Mouse (Mus musculus) limb, embryonic 14.5 days (tissue): ENCODE measurements around the gene Cfap100. TPM values are rescaled to one million over a fixed set of nuclear protein-coding genes. Genes with fewer than 3 reads are reported as not detected.
A peak's percentile ranks its signal among the peaks of the same experiment; 100 is the strongest.

Source experiments
- ATAC-seq: fragments of 200-750 bp; cut with Nextera tagmentation; 2 replicates; pipeline ENCODE4 v1.8.0; 2017; ENCODE audit warnings: low read depth, moderate number of reproducible peaks, moderate TSS enrichment; ENCODE audit not compliant: low FRiP score
- DNase-seq: peaks from one replicate; pipeline ENCODE4 v3.0.0-alpha.2; 2015; ENCODE audit warnings: low spot score
- H3K27ac ChIP-seq: fragments of 300-500 bp; sonication (generic); replicated peaks from 2 replicates; pipeline ENCODE4 v1.5.1; 2014; ENCODE audit warnings: low read depth, mild to moderate bottlenecking, low read length, moderate library complexity, mixed read lengths
- H3K27me3 ChIP-seq: fragments of 300-500 bp; sonication (generic); 2 replicates; pipeline ENCODE4 v1.6.1; 2014; ENCODE audit warnings: low read length, mixed read lengths; ENCODE audit not compliant: control insufficient read depth, insufficient read depth
- H3K36me3 ChIP-seq: fragments of 300-500 bp; sonication (generic); 2 replicates; pipeline ENCODE4 v1.6.1; 2014; ENCODE audit warnings: mild to moderate bottlenecking, low read length, moderate library complexity, mixed read lengths; ENCODE audit not compliant: control insufficient read depth, insufficient read depth
- H3K4me1 ChIP-seq: fragments of 300-500 bp; sonication (generic); 2 replicates; pipeline ENCODE4 v1.6.1; 2014; ENCODE audit warnings: antibody characterized with exemption, low read length, mixed read lengths; ENCODE audit not compliant: control insufficient read depth, insufficient read depth
- H3K4me2 ChIP-seq: fragments of 300-500 bp; sonication (generic); replicated peaks from 2 replicates; pipeline ENCODE4 v1.6.1; 2014; ENCODE audit warnings: low read depth, mild to moderate bottlenecking, low read length, moderate library complexity; ENCODE audit not compliant: severe bottlenecking
- H3K4me3 ChIP-seq: fragments of 300-500 bp; sonication (generic); replicated peaks from 2 replicates; pipeline ENCODE4 v1.5.1; 2014; ENCODE audit warnings: low read length
- H3K9ac ChIP-seq: fragments of 300-500 bp; sonication (generic); 2 replicates; pipeline ENCODE4 v1.6.1; 2014; ENCODE audit warnings: mild to moderate bottlenecking, low read depth, low read length, moderate library complexity; ENCODE audit not compliant: severe bottlenecking
- H3K9me3 ChIP-seq: fragments of 300-500 bp; sonication (generic); 2 replicates; pipeline ENCODE4 v1.6.1; 2016; ENCODE audit warnings: low read length; ENCODE audit not compliant: control insufficient read depth
- POLR2A ChIP-seq: fragments of 200-500 bp; IDR thresholded peaks from 2 replicates; pipeline ENCODE4 v1.8.0; 2012; ENCODE audit warnings: inconsistent platforms, mild to moderate bottlenecking, moderate library complexity, borderline replicate concordance; ENCODE audit not compliant: insufficient read depth, insufficient read length; ENCODE audit errors: extremely low read depth
- WGBS: fragments of 180-500 bp; shearing (Covaris S2); extraction: QIAGEN DNeasy Blood & Tissue Kit; methylation state at CpG from one replicate; pipeline ENCODE4 v1.1.7; 2014; 5-methylcytosine and 5-hydroxymethylcytosine counted together
- polyA plus RNA-seq, 2 experiments: library from polyadenylated mRNA; depleted of rRNA in 1 of 2; stranded (reverse) in 1 of 2; unstranded in 1 of 2; fragments of >200 nt; fragmentation: Nextera tagmentation in 1 of 2; extraction: Ambion mirVana in 1 of 2; gene quantifications; 2 replicates each; pipeline versions ENCODE4 v1.2.1 to v1.2.3; 2012 to 2014

Gene Cfap100
- polyA plus RNA-seq, 2 experiments = 1.0 to 1.1 TPM

- Histone ChIP-seq H3K36me3 (peaks cover 25% of the 10 kb centered on the region), H3K4me1 (peaks cover 16% of the 10 kb centered on the region), H3K4me3 (peak overlapping the region; percentile 92), H3K9ac (peak overlapping the region; percentile 78), H3K27ac (peak overlapping the region; percentile 65), H3K9me3 (no peaks in the 10 kb centered on the region), H3K4me2 (peak overlapping the region; percentile 98), H3K27me3 (no peaks in the 10 kb centered on the region)
- ATAC-seq (peak; percentile 79), DNase-seq (peak; percentile 12)
- under 1% methylated on average over 59 of the region's 98 CpGs for WGBS
- TF ChIP-seq POLR2A = no peak
Observed at GRCm38 (mm10) chr6:90369725-90370553, 58.7 kb downstream of the Cfap100 start.

DNA sequence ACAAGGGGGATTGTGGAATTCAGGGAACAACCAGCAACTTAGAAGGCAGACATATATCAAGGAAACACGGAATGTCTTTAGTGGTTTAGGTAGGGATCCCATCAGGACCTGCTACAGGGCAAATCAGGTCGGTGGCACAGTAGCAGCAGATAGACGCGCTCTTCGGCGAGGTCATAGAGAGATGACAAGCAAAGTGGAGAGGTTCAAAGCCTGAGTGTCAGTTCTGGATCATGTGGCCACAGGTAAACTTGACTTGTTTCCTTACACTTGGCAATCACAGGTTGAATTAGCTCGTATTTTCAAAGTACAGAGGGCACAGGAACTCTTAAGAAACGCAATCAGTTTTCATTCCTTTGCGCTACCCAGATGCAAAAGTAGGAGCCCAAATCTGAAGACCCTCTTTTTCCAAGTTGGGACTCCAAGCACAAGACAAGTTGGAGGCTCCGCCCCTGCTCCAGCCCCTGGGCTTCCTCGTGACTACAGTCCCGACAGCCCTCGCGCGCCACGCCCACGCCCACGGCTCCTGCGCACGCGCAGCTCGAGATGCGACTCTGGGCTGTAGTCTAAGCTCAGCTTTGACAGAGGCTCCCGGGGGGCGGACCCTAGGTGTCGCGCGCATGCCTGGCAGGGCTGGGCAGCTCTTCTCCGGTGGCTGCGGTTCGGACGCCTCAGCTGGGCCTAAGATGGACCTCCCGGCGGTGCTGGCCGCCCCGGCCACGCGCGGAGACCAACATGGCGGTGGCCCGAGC lies 59.4 kb downstream of the Cfap100 start, which contains the start of gene Zxdc:
Gene Zxdc (plus strand): TSS at position 517 of the 749 bp plus-strand sequence.
- no peaks in the 10 kb centered on the region for H3K27me3 ChIP-seq
- no peaks in the 10 kb centered on the region for H3K9me3 ChIP-seq
- DNase-seq (peak; percentile 97), ATAC-seq (peak; percentile 97)
- peak within 1 kb of the TSS; percentile 78 for H3K9ac ChIP-seq
- WGBS = 10% methylated on average over 29 of the region's 41 CpGs
- peaks cover 16% of the 10 kb centered on the region for H3K4me1 ChIP-seq
- peak within 1 kb of the TSS; percentile 65 for H3K27ac ChIP-seq
- peaks cover 17% of the 10 kb centered on the region for H3K36me3 ChIP-seq
- H3K4me3 ChIP-seq = peak within 1 kb of the TSS; percentile 92
- TF ChIP-seq POLR2A = 0 out of 2 replicates have a peak, but pooled peaks have one; percentile 53
- peak within 1 kb of the TSS; percentile 98 for H3K4me2 ChIP-seq

DNA sequence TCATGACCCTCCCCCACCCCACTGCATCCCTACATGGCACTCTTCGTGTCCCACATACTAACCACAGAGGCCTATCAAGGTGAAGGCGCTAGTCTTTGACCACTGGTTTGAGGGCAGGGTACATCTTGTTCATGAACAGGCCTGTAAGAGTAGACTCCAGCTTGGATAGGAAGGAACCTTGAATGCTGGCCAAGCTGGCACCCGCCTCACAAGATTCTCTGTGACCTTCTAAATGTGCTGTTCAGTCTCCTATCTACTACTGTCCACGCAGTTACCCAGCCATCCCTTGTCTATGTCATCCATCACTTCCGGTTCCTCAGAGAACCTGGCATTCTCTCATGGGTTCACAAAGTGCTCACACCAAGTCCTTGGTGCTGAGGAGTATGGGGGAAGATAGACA lies 65.3 kb downstream of the Cfap100 start:
- H3K4me2 ChIP-seq = no peak overlapping the region
- no peak for TF ChIP-seq POLR2A
- 84% methylated on average over 5 of the region's 5 CpGs for WGBS
- H3K9ac ChIP-seq = no peak overlapping the region
- no peak for ATAC-seq
- H3K27ac ChIP-seq = no peak overlapping the region
- no peak for DNase-seq
- no peaks in the 10 kb centered on the region for H3K27me3 ChIP-seq
- no peaks in the 10 kb centered on the region for H3K9me3 ChIP-seq
- H3K4me3 ChIP-seq = no peak overlapping the region
- H3K4me1 ChIP-seq = peaks cover 19% of the 10 kb centered on the region
- no peaks in the 10 kb centered on the region for H3K36me3 ChIP-seq

DNA sequence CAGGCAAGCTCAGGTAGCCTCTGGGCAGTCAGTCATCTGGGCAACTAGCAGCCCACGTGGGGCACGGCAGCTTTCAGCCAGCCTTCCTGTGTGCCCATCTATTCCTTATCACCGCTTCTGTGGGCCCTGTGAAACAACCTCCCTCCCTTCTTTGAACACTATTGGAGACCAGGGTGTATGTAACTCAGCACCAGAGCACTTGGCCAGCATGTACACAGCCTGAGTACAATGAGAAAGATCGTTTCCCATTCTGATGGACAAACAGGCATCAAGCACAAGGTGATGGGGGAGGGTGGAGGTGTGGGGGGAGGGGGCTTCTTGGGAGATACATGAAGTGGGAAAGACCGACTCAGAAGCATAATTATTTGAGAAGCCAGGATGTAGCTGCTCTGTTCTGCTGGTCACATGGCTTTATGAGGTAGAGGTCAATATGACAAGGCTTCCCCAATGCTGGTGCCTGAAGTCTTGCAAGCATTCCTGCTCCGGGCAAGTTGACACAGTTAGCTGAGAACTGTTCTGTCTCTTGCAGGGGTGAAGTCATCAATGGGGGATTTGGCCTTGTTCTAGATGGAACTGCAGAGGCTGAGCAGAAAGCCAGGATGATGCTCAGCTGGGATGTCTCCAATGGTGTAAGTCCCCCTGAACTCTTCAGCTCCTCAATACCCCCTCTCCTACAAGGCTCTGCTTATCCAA lies 67.5 kb downstream of the Cfap100 start:
- H3K9me3 ChIP-seq = no peaks in the 10 kb centered on the region
- no peaks in the 10 kb centered on the region for H3K36me3 ChIP-seq
- TF ChIP-seq POLR2A = no peak
- DNase-seq (no peak), ATAC-seq (no peak)
- WGBS = 86% methylated on average over 6 of the region's 6 CpGs
- no peak overlapping the region for H3K4me3 ChIP-seq
- H3K9ac ChIP-seq = no peak overlapping the region
- peak overlapping the region; percentile 85; the same call in 1 of the 2 replicates for H3K27ac ChIP-seq
- peaks cover 29% of the 10 kb centered on the region for H3K4me1 ChIP-seq
- no peak overlapping the region for H3K4me2 ChIP-seq
- H3K27me3 ChIP-seq = no peaks in the 10 kb centered on the region
